Mouse (Mus musculus): ENCODE measurements around the gene Ska2. TPM values are rescaled to one million over a fixed set of nuclear protein-coding genes. Genes with fewer than 3 reads are reported as not detected.

Ska2 gene
- polyA plus RNA-seq, 1 experiment from 2014 or later, result 38.2 TPM

DNA sequence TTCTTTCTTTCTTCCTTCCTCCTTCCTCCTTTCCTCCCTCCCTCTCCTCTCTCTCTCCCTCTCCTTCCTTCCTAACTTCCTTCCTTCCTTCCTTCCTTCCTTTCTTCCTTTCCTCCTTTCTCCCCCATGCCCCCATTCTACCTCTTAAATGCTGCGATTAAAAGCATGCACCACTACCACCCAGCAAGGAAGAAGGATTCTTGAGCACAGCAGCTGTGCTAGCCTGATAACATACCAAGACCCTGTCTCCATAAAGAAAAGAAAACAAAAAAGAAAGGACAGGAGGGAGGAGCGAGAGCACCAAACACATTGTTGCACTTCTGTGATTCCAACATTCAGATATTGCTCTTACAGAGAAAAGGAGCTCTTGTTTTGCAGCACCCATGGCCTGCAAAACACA, 21.9 kb upstream of the Ska2 start:
- H3K9me3 ChIP-seq (ENCODE audit: control insufficient read depth, low read length), result no peaks in the 10 kb centered on the region
- H3K36me3 ChIP-seq (ENCODE audit: control insufficient read depth, insufficient read depth, low read length), result peaks cover 6% of the 10 kb centered on the region; the same call in 1 of the 2 replicates
- WGBS, result 58% methylated on average over 2 of the region's 2 CpGs
- H3K4me3 ChIP-seq (ENCODE audit: low read depth, low read length), result peak overlapping the region; percentile 85
- H3K4me2 ChIP-seq (ENCODE audit: low read depth, low read length), result peak overlapping the region; percentile 71
- ATAC-seq (ENCODE audit: low read depth), result no peak
- H3K9ac ChIP-seq (replicated peaks; ENCODE audit: low read depth, low read length), result no peak overlapping the region; the same call in 1 of the 2 replicates
- peaks cover 25% of the 10 kb centered on the region for H3K4me1 ChIP-seq (ENCODE audit: control insufficient read depth, insufficient read depth, low read length)
- H3K27me3 ChIP-seq (ENCODE audit: control insufficient read depth, insufficient read depth, low read length), result no peaks in the 10 kb centered on the region
- H3K27ac ChIP-seq (ENCODE audit: low read depth, low read length), result no peak overlapping the region

DNA sequence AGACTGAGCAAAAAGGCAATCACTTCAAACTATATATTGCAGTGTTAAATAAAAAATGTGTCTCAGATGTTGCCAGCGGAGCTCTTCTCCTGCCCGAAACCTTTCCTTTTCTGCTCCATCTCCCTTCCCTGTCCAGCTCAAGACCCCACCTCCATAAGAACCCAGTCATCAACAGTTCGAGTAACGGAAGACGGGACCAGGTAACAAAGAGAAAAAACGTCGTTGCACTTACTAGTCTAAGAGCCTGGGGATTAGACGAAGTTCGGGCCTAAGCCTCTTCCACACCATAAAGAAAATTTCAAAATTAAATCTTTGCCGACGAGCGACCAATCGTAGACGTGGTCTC, 652 bp upstream of the Ska2 start, which contains the start of gene Prr11:
TSS of gene Prr11 (minus strand) at position 300 of the 346 bp plus-strand sequence.
- H3K36me3 ChIP-seq (ENCODE audit: control insufficient read depth, insufficient read depth, low read length), result peaks cover 9% of the 10 kb centered on the region; the same call in 1 of the 2 replicates
- H3K4me3 ChIP-seq (ENCODE audit: low read depth, low read length), result peak within 1 kb of the TSS; percentile 76
- ATAC-seq (ENCODE audit: low read depth), result no peak
- H3K27ac ChIP-seq (ENCODE audit: low read depth, low read length), result peak within 1 kb of the TSS; percentile 73
- no peaks in the 10 kb centered on the region for H3K9me3 ChIP-seq (ENCODE audit: control insufficient read depth, low read length)
- peak within 1 kb of the TSS; percentile 87 for H3K4me2 ChIP-seq (ENCODE audit: low read depth, low read length)
- no peaks in the 10 kb centered on the region for H3K27me3 ChIP-seq (ENCODE audit: control insufficient read depth, insufficient read depth, low read length)
- H3K4me1 ChIP-seq (ENCODE audit: control insufficient read depth, insufficient read depth, low read length), result peaks cover 12% of the 10 kb centered on the region
- H3K9ac ChIP-seq (replicated peaks; ENCODE audit: low read depth, low read length), result peak within 1 kb of the TSS; percentile 78
- under 1% methylated on average over 14 of the region's 14 CpGs for WGBS

DNA sequence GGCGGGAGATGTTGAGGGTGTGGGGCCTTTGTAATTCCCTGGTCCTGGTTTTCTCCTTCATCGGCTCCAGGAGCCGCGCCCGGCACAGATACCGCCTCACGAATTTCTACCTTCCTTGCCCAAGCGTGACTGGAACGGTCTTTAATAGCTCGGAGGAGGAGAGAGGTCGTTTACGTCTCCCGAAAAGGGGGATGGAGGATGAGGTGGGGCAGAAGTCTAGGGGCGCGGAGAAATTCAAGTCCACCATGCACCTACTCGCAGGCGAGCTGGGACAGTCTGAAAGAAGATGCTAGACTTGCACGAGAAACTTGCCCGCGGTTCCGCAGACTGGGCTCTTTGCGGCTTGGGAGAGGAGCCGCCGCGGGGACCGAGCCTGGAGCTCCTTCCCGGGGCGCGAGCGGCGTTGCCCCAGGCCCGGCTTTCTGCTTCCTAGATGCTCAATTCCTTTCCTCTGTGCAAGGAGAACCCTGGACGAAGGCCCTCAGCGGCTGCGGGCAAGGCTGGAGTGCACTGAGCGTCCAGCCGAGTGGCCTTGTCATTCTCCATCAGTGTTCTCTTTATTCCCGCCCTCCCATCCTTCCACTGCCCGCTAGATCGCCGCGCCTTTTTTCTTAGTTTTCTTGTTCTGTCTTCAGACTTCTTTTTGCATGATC, 611 bp downstream of the Ska2 start:
- ATAC-seq (ENCODE audit: low read depth), result no peak
- H3K9me3 ChIP-seq (ENCODE audit: control insufficient read depth, low read length), result no peaks in the 10 kb centered on the region
- peak overlapping the region; percentile 87 for H3K4me2 ChIP-seq (ENCODE audit: low read depth, low read length)
- H3K9ac ChIP-seq (replicated peaks; ENCODE audit: low read depth, low read length), result peak overlapping the region; percentile 78
- H3K4me3 ChIP-seq (ENCODE audit: low read depth, low read length), result peak overlapping the region; percentile 76
- no peaks in the 10 kb centered on the region for H3K27me3 ChIP-seq (ENCODE audit: control insufficient read depth, insufficient read depth, low read length)
- H3K27ac ChIP-seq (ENCODE audit: low read depth, low read length), result peak overlapping the region; percentile 73
- peaks cover 12% of the 10 kb centered on the region for H3K4me1 ChIP-seq (ENCODE audit: control insufficient read depth, insufficient read depth, low read length)
- 0 out of 2 replicates have a peak, but pooled peaks cover 4% of the 10 kb centered on the region for H3K36me3 ChIP-seq (ENCODE audit: control insufficient read depth, insufficient read depth, low read length)
- under 1% methylated on average over 42 of the region's 42 CpGs for WGBS

DNA sequence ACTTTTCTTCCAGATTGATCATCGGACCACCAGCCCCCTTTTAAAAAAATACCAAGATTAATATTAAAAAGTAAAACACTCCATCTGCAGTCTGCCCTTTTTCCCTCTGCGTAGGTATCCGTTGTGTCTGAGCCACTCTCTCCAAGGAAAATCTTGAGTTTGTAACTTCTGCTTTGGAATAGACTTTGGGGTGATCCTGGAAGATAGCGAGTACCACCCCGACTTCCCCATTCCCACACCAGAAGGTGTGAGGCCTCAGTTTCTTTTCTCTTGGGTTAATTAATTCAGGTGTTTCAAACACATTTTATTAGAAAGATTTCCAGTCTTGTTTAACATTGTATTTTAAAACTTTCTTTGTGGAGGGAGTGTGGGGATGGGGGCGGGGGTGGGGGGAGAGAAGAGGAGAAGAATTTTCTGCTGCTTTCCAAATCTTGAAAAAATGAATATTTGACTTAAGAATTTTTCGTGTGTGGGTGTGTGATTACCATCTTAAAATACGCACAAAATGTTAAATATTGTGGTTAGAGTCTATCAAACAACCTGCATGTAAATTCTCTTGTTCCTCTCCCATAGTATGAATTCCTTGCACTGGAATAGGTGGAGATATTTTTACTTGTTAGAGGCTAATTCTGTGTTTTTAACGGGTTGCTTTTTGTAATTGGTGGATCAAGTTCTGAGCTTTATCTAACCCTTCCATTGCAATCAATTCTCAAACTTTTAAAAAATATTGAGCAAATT, 1.3 kb downstream of the Ska2 start:
- ATAC-seq (ENCODE audit: low read depth), result no peak

DNA sequence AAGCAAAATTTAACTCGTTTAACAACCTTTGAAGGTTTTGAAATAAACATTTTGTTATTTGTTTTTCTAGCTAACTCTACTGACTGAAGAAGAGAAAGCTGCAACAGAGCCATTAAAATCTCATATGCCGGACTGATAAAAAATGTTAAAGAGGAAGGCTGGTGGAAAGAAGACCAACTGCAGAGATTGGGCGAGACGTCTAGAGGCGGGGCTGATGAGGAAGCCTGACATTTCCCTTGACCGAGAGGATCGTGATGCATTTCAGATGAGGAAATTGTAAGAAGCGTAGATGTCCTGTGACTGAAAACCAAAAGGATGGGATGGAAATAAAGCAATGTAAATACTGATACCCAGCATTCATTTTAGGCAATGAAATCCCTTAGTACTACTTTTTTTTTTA, 12.8 kb downstream of the Ska2 start:
- Histone ChIP-seq H3K9ac (replicated peaks; ENCODE audit: low read depth, low read length) (no peak overlapping the region), H3K27me3 (ENCODE audit: control insufficient read depth, insufficient read depth, low read length) (no peaks in the 10 kb centered on the region), H3K36me3 (ENCODE audit: control insufficient read depth, insufficient read depth, low read length) (peaks cover 40% of the 10 kb centered on the region), H3K4me1 (ENCODE audit: control insufficient read depth, insufficient read depth, low read length) (peaks cover 3% of the 10 kb centered on the region; the same call in 1 of the 2 replicates), H3K27ac (ENCODE audit: low read depth, low read length) (no peak overlapping the region), H3K4me2 (ENCODE audit: low read depth, low read length) (no peak overlapping the region), H3K9me3 (ENCODE audit: control insufficient read depth, low read length) (no peaks in the 10 kb centered on the region), H3K4me3 (ENCODE audit: low read depth, low read length) (no peak overlapping the region)
- 87% methylated on average over 8 of the region's 8 CpGs for WGBS
- no peak for ATAC-seq (ENCODE audit: low read depth)

More for the DNA sequence above, 1.3 kb downstream of the Ska2 start:
- 11% methylated on average over 9 of the region's 9 CpGs for WGBS
- Histone ChIP-seq H3K4me1 (ENCODE audit: control insufficient read depth, insufficient read depth, low read length) (peaks cover 12% of the 10 kb centered on the region), H3K27me3 (ENCODE audit: control insufficient read depth, insufficient read depth, low read length) (no peaks in the 10 kb centered on the region), H3K4me3 (ENCODE audit: low read depth, low read length) (peak overlapping the region; percentile 76), H3K4me2 (ENCODE audit: low read depth, low read length) (peak overlapping the region; percentile 87), H3K27ac (ENCODE audit: low read depth, low read length) (no peak overlapping the region), H3K9me3 (ENCODE audit: control insufficient read depth, low read length) (no peaks in the 10 kb centered on the region), H3K36me3 (ENCODE audit: control insufficient read depth, insufficient read depth, low read length) (peaks cover 6% of the 10 kb centered on the region; the same call in 1 of the 2 replicates), H3K9ac (replicated peaks; ENCODE audit: low read depth, low read length) (peak overlapping the region; percentile 78)

DNA sequence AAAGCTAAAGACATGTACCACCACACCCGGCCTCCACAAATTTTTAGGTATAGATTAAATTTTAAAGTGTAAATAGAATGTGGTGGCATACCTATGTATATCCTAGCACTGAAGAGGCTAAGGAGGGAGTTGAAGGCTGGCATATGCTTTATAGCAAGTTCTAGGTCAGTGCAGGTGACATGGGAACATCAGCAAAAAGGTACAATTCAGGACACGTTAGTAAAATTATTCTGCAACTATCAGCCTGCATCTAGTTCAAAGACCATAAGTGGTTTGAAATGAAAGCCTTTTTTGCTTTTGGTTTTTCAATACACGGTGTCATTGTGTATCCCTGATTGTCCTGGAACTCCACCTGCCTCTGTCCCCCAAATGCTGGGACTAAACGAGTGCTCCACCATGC, 16.5 kb downstream of the Ska2 start:
- 61% methylated on average over 4 of the region's 4 CpGs for WGBS
- Histone ChIP-seq H3K27ac (ENCODE audit: low read depth, low read length) (peak overlapping the region; percentile 41), H3K4me2 (ENCODE audit: low read depth, low read length) (peak overlapping the region; percentile 65; the same call in 1 of the 2 replicates), H3K9me3 (ENCODE audit: control insufficient read depth, low read length) (no peaks in the 10 kb centered on the region), H3K4me3 (ENCODE audit: low read depth, low read length) (0 out of 2 replicates have a peak overlapping the region, but pooled peaks have one; percentile 97), H3K27me3 (ENCODE audit: control insufficient read depth, insufficient read depth, low read length) (no peaks in the 10 kb centered on the region), H3K9ac (replicated peaks; ENCODE audit: low read depth, low read length) (no peak overlapping the region), H3K4me1 (ENCODE audit: control insufficient read depth, insufficient read depth, low read length) (peaks cover 16% of the 10 kb centered on the region), H3K36me3 (ENCODE audit: control insufficient read depth, insufficient read depth, low read length) (peaks cover 21% of the 10 kb centered on the region; the same call in 1 of the 2 replicates)
- ATAC-seq (ENCODE audit: low read depth), result no peak

DNA sequence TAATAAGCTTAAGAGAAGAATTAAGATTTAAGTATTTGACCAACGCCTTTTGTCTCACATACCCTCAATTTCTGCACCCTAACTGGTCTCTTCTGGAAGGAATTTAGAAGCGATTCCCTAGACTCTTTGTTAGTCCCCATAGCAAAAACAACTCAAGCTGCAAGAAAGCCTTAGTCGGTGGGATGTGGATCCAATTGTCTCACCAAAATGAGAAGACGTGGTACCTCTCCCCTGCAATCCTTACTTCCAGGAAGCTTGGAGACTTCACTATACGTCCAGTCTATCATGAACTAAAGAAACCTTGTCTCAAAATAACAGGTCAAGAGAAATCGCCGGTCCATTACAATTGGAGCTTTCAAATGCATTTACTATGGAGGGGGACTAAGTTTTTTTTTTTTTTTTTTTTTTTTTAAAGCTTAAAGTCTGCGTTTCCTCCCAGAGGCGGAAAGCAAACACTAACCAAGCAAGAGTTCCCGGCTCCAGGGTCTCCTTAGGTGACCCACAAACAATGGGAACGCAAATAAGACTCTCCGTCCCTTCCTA, 17.3 kb downstream of the Ska2 start:
- peak overlapping the region; percentile 90 for H3K27ac ChIP-seq (ENCODE audit: low read depth, low read length)
- peak overlapping the region; percentile 87 for H3K9ac ChIP-seq (replicated peaks; ENCODE audit: low read depth, low read length)
- H3K9me3 ChIP-seq (ENCODE audit: control insufficient read depth, low read length), result no peaks in the 10 kb centered on the region
- H3K4me1 ChIP-seq (ENCODE audit: control insufficient read depth, insufficient read depth, low read length), result peaks cover 16% of the 10 kb centered on the region
- no peak for ATAC-seq (ENCODE audit: low read depth)
- WGBS, result 1% methylated on average over 12 of the region's 12 CpGs
- peak overlapping the region; percentile 65 for H3K4me2 ChIP-seq (ENCODE audit: low read depth, low read length)
- peaks cover 15% of the 10 kb centered on the region; the same call in 1 of the 2 replicates for H3K36me3 ChIP-seq (ENCODE audit: control insufficient read depth, insufficient read depth, low read length)
- no peaks in the 10 kb centered on the region for H3K27me3 ChIP-seq (ENCODE audit: control insufficient read depth, insufficient read depth, low read length)
- peak overlapping the region; percentile 97 for H3K4me3 ChIP-seq (ENCODE audit: low read depth, low read length)

DNA sequence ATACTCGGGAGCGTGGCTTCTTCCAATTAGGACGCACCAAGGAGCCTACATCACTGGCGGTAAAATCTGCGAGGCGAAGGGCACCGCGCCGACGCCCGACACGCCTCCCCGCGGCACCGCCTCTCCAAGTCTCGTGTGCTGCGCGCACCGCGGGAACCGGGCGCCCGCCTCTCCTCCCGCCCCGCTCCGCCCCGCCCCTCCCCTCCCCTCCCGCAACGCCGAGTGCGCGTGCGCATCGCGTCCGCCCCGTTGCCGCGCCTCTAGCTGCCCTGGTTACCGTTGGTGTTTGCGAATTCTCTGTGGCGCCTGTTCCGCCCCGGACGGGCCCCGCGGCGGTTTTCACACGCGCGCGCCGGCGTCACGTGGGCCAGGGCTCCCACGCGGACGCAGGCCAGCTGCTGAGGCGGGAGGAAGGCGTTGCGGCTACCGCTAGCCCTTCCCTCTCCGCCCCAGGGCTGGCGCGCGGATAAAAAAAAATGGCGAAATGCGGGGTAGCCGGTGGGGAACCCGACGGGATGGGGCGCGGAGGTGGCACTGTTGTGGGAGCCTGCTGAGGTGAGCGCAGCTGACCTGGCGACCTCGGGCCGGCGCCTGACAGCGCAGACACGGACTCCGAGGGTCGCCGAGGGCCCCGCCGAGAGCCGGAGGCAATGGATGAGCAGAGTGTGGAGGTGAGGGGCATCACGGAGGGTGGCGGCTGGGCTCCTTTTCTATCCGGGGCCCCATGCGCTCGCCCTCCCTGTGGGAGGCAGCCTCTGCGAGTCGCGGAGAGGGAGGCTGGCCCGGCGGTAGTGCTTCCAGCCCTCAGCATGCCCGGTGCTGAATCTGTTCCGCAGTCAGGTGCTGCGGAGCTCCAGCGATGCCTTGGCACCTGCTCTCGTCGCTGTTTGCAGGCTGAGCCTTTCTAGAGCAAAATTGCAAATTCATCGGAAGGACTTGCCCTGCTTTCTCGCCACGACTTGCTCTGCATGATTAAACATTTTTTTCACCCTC, 18.1 kb downstream of the Ska2 start, which contains the start of gene Trim37:
TSS of gene Trim37 (plus strand) at position 254 of the 993 bp plus-strand sequence.
- Histone ChIP-seq H3K9ac (replicated peaks; ENCODE audit: low read depth, low read length) (peak within 1 kb of the TSS; percentile 87), H3K4me3 (ENCODE audit: low read depth, low read length) (peak within 1 kb of the TSS; percentile 97), H3K27me3 (ENCODE audit: control insufficient read depth, insufficient read depth, low read length) (no peaks in the 10 kb centered on the region), H3K9me3 (ENCODE audit: control insufficient read depth, low read length) (no peaks in the 10 kb centered on the region), H3K4me1 (ENCODE audit: control insufficient read depth, insufficient read depth, low read length) (peaks cover 16% of the 10 kb centered on the region), H3K4me2 (ENCODE audit: low read depth, low read length) (peak within 1 kb of the TSS; percentile 74), H3K36me3 (ENCODE audit: control insufficient read depth, insufficient read depth, low read length) (peaks cover 12% of the 10 kb centered on the region; the same call in 1 of the 2 replicates), H3K27ac (ENCODE audit: low read depth, low read length) (peak within 1 kb of the TSS; percentile 90)
- peak; percentile 94 for ATAC-seq (ENCODE audit: low read depth)
- WGBS, result under 1% methylated on average over 94 of the region's 105 CpGs
